Mouse (Mus musculus) kidney, postnatal 10 days (tissue): ENCODE measurements at regions not wholly inside any gene's neighbourhood (a gene's known extent, or its start where the extent isn't known, plus 50 kb on each side); places are given as distances from the start of the nearest gene placed in this dataset.

Source experiments
- DNase-seq: peaks from one replicate; pipeline ENCODE4 v3.0.0; 2021; ENCODE audit warnings: mixed read lengths

- DNase-seq: no peak
Measured at GRCm38 (mm10) chr2:39835370-39835769, 609.1 kb upstream of the Ppp6c start.

GRCm38 (mm10) chr2:39823851-39824250, 597.6 kb upstream of the Ppp6c start:
- DNase-seq: no peak

- peak; percentile 45 for DNase-seq
Measured at GRCm38 (mm10) chr2:39806681-39807080, 580.4 kb upstream of the Ppp6c start.
